Mouse (Mus musculus): ENCODE data around the gene Sgsm1.

Gene Sgsm1

DNA sequence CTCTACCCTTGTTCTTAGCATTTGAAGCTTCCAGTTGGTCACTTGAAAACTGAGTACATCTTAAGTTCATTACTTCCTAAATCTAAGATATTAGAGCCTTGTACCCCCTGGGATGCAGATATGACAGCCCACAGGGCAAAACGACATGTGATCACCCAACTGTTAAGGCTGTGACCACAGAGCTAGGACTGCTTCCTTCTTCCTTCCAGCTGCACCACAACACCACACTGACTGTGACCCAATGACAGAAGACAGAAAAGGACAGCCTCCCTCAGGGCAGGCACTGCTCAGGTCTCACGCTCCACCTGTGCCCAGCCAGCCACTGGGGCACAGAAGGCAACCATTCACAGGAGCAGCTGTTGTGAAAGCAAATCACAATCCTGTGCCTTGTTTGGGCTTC, 26.9 kb downstream of the Sgsm1 start:
- no peak for DNase-seq (ENCODE audit: low spot score)

DNA sequence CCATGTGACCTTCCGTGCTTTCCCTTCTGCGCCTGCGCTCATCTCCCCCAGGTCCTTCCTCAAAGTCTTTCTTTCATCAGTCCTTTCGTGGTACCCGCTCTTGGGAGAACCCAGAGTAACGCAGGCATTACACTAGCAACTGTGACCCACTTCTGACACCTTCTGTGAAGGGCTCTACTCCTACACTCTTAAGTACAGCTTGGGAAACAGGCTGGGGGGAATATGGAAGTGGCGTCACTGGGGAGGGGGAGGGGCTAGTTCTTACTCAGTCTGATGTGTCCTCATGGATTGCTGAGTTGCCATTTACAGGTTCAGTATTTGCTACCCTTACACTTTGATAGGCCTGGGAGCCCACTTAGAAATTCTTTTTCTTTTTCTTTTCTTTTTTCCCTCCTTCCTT, 29.0 kb downstream of the Sgsm1 start:
- no peak for DNase-seq (ENCODE audit: low spot score)

DNA sequence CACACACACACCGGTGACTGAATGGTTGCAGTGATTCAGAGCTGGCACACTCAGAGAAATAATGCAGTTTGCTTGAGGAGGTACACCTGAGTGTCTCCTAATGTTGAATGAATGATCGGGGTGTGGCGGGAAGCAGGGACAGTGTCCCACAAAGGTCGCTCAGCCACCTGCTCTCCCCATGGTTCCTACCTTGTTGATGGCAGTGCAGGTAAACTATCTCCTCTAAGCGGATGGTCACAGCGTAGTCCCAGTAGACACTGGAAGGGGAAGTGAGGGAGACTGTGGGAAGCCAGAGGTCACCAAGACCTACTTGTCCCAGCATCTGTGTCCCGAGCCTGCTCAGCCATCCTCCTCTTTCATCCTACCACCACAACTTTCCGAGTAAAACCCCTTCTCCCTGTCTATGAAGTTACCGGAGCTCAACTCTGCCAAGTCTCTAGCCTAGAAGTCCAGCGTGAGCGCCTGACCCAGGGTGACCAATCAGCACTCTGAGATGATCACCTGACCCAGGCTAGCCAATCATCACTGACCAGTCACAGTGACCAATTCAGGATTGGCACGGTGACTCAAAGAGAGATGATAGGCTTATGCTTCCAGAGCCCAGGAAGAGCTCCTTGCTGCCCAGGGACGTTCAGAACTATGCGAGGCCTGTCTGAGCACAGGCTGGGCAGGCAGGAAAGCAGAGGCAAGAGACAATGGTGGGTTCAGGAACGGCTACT, 30.3 kb downstream of the Sgsm1 start:
- no peak for DNase-seq (ENCODE audit: low spot score)

DNA sequence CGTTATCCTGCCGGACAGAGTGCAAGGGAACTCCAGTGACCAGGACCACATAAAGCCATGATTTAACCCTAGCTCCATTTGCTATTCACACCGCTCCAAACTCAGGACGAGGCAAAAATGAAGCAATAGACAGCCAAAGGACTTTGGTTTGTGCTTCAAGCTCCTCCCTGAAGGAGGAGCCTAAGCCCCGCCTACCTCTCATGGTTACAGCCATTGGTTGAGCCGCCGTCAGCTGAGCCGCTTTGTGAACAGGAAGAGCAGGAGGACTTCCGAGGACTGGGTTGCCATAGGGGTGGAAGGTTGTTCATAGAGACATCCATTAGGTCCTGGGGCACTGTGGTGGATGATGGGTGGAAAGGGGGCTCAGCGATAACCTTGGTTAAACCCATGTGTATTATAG, 34.7 kb downstream of the Sgsm1 start:
- no peak for DNase-seq (ENCODE audit: low spot score)

- DNase-seq (ENCODE audit: low spot score): no peak
These were observed 39.3 kb downstream of the Sgsm1 start for GRCm38 (mm10) chr5:113271207-113271811.

- no peak for DNase-seq (ENCODE audit: low spot score)
These were observed 40.5 kb downstream of the Sgsm1 start for GRCm38 (mm10) chr5:113270043-113270442.

GRCm38 (mm10) chr5:113268246-113268645, 42.3 kb downstream of the Sgsm1 start:
- DNase-seq (ENCODE audit: low spot score): no peak

GRCm38 (mm10) chr5:113265637-113266036, 44.9 kb downstream of the Sgsm1 start:
- no peak for DNase-seq (ENCODE audit: low spot score)

DNA sequence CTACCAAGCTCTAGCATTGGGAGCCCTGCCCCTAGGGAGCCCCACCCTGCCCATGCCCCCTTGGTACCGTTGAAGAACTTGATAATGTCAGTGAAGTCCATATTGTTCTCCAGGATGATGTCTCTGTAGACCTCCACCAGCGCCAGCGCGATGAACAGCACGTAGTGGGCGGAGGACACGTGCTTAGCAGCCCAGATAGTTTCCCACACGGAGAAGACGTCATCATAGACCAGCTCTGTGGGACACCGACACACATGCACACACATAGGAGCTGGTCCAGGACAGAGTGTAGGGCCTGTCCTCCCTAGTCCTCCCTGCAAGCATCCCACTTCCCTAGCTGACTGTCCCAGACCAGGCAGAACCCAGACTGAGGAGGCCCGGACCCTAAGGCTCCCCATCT, 59.8 kb downstream of the Sgsm1 start:
- DNase-seq (ENCODE audit: low spot score): no peak

- no peak for DNase-seq (ENCODE audit: low spot score)
These were observed 61.2 kb downstream of the Sgsm1 start for GRCm38 (mm10) chr5:113249263-113249930.

DNA sequence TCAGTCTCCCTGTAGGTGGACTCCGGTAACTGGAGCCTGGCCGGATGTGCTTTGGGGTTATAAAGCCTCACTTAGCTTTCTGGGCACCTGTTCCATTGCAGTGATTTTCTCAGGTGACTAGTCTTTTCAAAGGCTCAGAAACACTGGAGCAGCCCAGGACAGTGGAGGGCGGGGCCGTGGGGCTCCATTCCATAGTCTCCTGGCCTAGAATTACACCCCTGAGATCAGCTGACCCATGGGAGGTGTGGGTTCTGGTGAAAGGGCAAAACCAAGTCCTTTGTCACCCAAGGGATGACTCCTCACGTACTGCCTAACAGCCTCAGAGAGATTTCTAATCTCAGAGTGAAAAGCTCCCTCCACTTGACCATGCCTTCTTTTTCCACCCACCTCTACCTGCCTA, 80.4 kb downstream of the Sgsm1 start:
- no peak for DNase-seq (ENCODE audit: low spot score)

DNA sequence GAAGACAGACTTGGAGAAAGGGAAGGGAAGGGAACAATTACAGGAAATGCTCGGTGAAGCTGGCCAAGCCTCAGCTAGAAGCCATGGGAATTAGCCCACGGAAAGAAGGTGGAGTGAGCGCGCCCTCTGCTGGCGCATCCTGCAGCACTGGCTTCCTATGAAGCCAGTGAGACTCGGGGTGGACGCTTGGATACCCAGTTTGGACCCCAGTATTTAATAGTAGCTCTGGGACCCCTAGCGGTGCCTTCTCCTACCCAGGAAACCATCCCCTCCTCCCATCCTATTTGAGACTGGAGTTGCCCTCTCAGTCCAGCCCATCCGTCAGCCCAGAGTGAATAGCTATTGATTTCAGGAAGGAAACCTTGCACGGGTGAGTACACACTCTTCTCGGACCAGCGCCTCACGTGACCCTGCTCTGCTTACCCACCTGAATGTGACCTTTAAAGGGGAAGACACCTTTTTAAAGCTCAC, 83.9 kb downstream of the Sgsm1 start, which contains the start of gene Tmem211:
Gene Tmem211 (plus strand): TSS at position 278 of the 471 bp plus-strand sequence.
- peak; percentile 80 for DNase-seq (ENCODE audit: low spot score)

DNA sequence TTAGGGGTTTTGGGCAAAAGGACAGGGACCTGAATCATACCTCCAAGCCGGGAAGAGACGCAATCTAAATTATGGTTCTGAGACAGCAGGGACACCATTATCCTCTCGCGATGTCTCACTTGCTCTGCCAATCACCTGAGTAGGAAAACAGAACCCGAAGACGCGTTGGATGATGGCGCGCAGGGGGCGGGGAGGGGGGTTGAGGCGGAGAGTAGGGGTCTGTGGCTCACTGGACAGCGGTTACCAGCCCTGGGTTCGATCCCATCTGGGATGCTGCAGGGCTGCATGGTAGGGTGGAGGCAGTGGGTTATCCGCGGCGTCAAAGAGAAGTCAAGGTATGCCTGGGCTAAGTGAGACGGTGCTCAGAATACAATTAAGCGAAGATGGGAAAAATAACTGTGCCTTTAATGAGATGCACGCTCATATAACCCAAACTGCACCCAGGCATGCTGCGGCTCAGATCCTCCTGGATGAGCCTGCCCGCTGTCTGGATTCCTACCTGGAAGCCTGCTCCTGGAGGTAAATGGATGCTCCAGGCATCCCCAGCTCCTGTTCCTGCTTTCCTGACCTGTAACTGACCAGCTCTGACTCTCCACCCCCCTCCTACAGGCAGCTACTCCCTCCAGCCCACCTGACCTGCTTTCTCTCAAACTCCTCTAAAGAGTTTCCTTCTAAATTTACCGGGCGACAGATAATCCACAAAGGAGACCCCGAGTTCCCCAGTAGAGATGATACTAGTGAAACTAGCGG, 84.7 kb downstream of the Sgsm1 start:
- no peak for DNase-seq (ENCODE audit: low spot score)

DNA sequence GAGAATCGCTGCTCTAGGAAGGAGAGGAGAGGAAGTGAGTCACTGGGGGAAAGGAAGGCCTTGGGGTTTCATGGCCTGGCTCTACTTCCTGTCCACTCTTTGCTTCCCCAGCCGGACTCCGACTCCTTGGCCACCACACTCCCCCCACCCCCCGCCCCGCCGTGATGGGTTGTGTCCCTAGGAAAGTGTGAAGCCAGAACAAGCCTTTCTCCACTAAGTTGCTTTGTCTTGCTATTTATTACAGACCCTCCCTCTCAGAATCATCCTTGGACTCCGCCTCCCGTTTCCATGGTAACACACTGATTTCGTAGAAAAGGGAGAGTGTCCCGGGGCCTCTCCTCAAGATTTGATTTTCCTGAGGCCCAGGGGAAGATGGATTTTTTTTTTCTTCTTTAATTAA, 85.3 kb downstream of the Sgsm1 start:
- no peak for DNase-seq (ENCODE audit: low spot score)

DNA sequence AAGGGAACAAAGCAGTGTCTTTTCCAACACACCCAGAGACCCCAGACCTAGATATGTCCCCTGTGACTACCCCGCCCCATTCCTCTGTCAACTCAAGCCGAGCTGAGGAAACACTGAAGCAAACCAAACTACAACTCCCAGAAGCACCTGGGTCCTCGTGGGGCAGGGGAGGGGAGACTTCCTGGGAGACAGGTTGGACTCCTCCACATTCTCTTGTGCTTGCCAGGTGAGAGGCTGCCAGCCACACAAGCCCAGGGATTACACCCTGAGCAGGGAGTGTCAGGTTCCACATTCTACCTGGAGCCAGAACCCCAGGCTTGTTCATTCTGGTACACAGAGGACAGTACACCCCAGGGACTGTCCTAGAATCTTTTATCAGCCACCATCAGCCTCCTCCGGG, 86.7 kb downstream of the Sgsm1 start:
- DNase-seq (ENCODE audit: low spot score): no peak

DNA sequence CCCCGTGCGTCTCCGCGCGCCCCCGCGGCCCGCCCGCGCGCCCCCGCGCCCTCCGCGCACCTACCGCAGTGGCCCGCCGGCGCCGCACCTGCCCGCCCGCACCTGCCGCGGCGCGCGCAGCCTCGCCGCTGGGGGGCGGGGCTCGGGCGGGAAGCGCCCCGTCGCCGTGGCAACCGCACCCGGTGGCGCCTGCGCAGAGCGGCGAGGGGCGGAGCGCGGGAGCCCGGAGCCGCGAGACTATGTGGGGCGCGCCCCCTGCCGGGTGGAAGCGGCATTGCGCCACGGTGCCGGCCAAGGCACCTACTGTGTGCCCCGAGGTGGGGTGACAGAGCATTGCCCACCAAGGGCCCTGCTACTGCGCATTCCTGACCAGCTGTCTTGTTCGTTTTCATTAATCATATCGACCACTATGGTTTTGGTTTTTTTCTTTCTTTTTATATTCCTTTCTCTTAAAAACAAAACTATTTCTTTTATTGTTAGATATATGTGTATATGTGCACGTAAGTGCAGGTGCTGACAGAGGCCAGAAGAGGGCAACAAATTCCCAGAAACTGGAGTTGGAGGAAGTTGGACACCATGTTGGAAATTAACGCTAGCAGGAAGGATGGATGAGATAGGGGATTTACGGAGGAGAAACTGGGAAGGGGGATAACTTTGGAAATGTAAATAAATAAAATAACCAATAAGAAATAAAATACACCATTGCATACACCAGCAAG, 89.3 kb downstream of the Sgsm1 start, which contains the start of gene 2900026A02Rik:
Gene 2900026A02Rik (minus strand): TSS at position 90 of the 719 bp plus-strand sequence.
- peak; percentile 85 for DNase-seq (ENCODE audit: low spot score)

DNA sequence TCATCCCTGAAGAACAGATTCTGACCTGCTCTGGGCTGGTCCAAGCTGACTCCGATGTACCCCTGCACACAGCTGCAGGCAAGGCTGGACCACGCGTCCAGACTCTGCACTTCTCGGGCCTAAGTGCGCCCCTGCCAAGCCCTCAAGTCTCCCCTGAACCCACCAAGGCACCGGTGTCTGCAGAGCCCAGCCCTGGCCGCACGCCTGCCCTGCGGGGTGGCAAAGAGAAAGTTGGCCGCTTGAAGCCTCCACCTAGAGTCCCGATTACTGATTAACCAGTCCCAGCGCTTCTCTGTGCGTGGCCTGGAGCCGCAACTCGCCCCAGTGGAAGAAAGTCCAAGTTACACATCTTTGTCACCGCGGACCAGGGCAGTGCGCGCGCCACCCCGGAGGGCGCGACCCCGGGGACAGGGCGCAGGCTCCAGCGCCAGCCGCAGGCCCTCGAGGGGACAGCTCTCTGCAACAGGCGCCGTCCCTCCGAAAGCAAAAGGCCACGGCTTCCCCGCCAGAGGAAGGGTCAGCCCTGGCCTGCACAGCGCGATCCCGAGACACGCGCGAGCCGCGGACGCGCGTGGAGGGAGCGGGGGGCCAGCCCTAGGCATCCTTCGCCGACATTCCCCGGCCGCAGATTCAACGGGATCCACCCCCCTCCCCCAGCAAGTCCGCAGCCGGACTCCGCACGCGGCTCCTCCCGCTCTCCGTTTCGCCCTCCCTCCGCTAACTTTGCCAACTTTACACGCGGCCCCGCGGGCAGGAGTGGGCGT, 90.0 kb downstream of the Sgsm1 start:
- DNase-seq (ENCODE audit: low spot score): no peak

GRCm38 (mm10) chr5:113219876-113220275, 90.7 kb downstream of the Sgsm1 start:
- DNase-seq (ENCODE audit: low spot score): no peak

- DNase-seq (ENCODE audit: low spot score): no peak
These were observed 91.1 kb downstream of the Sgsm1 start for GRCm38 (mm10) chr5:113219450-113219849.

- DNase-seq (ENCODE audit: low spot score): no peak
These were observed 91.9 kb downstream of the Sgsm1 start for GRCm38 (mm10) chr5:113218617-113219235.

Measured in ovary, postnatal 36 days (tissue).